Mouse (Mus musculus) testis, adult 2 months (tissue): ENCODE data around the gene Paqr7.

Experiments
- CTCF ChIP-seq: fragments of 200-500 bp; IDR thresholded peaks from 2 replicates; pipeline ENCODE4 v1.5.1; 2012; ENCODE audit warnings: low read depth, mild to moderate bottlenecking, inconsistent platforms, low read length, moderate library complexity; ENCODE audit not compliant: control insufficient read depth, insufficient read depth, insufficient replicate concordance
- POLR2A ChIP-seq: fragments of 200-500 bp; IDR thresholded peaks from 2 replicates; pipeline ENCODE4 v1.6.1; 2012; ENCODE audit warnings: low read depth, mild to moderate bottlenecking, inconsistent platforms, low read length, moderate library complexity; ENCODE audit not compliant: control insufficient read depth

- TF ChIP-seq CTCF = no peak
- TF ChIP-seq POLR2A = no peak
These were observed 39.2 kb upstream of the Paqr7 start for GRCm38 (mm10) chr4:134457130-134457825.
